Mouse (Mus musculus) intestine, postnatal 0 days (tissue): ENCODE results near the gene Camk1d. TPM values are rescaled to one million over a fixed set of nuclear protein-coding genes. Genes with fewer than 3 reads are reported as not detected.

ENCODE experiments used
- ATAC-seq: fragments of 200-750 bp; cut with Nextera tagmentation; 2 replicates; pipeline ENCODE4 v1.8.0; 2017; ENCODE audit warnings: mild to moderate bottlenecking, moderate TSS enrichment, moderate library complexity
- H3K27ac ChIP-seq: fragments of 300-500 bp; sonication (generic); 2 replicates; pipeline ENCODE4 v1.5.1; 2014; ENCODE audit warnings: mild to moderate bottlenecking, low read depth, low read length, moderate library complexity
- H3K27me3 ChIP-seq: fragments of 300-500 bp; sonication (generic); replicated peaks from 2 replicates; pipeline ENCODE4 v1.6.1; 2014; ENCODE audit warnings: low read length, mixed read lengths; ENCODE audit not compliant: control insufficient read depth, insufficient read depth
- H3K36me3 ChIP-seq: fragments of 300-500 bp; sonication (generic); 2 replicates; pipeline ENCODE4 v1.6.1; 2014; ENCODE audit warnings: mild to moderate bottlenecking, moderate library complexity; ENCODE audit not compliant: control insufficient read depth, insufficient read depth
- H3K4me1 ChIP-seq: fragments of 300-500 bp; sonication (generic); replicated peaks from 2 replicates; pipeline ENCODE4 v1.6.1; 2014; ENCODE audit warnings: antibody characterized with exemption, low read length, mixed read lengths; ENCODE audit not compliant: control insufficient read depth, insufficient read depth
- H3K4me2 ChIP-seq: fragments of 300-500 bp; sonication (generic); replicated peaks from 2 replicates; pipeline ENCODE4 v1.6.1; 2014; ENCODE audit warnings: low read depth, mild to moderate bottlenecking, moderate library complexity
- H3K4me3 ChIP-seq: fragments of 300-500 bp; sonication (generic); 2 replicates; pipeline ENCODE4 v1.5.1; 2014; ENCODE audit warnings: low read depth, low read length
- H3K9ac ChIP-seq: fragments of 300-500 bp; sonication (generic); 2 replicates; pipeline ENCODE4 v1.6.1; 2014; ENCODE audit warnings: mild to moderate bottlenecking, low read depth, low read length
- H3K9me3 ChIP-seq: fragments of 300-500 bp; sonication (generic); 2 replicates; pipeline ENCODE4 v1.6.1; 2016; ENCODE audit warnings: mixed run types; ENCODE audit not compliant: control insufficient read depth
- CTCF ChIP-seq: sonication (generic); IDR thresholded peaks from 2 replicates; pipeline ENCODE4 v1.5.1; 2016; ENCODE audit warnings: low read depth, mild to moderate bottlenecking, control low read depth, antibody characterized with exemption, moderate library complexity
- WGBS: fragments of 180-500 bp; shearing (Covaris S2); extraction: QIAGEN DNeasy Blood & Tissue Kit; methylation state at CpG from one replicate; pipeline ENCODE4 v1.1.7; 2014; 5-methylcytosine and 5-hydroxymethylcytosine counted together
- polyA plus RNA-seq: library from polyadenylated mRNA; unstranded; fragments of >200 nt; fragmentation: Nextera tagmentation; extraction: Ambion mirVana; gene quantifications from 2 replicates; pipeline ENCODE4 v1.2.1, GENCODE M21; 2015

Camk1d gene
- polyA plus RNA-seq, 1 experiment from 2014 or later, result 11.3 TPM

GRCm38 (mm10) chr2:5598533-5598932 lies 115.8 kb downstream of the Camk1d start:
- 94% methylated on average over 5 of the region's 5 CpGs for WGBS
- ATAC-seq, result no peak
- TF ChIP-seq CTCF, result no peak
- no peaks in the 10 kb centered on the region for H3K36me3 ChIP-seq
- H3K27ac ChIP-seq, result peak overlapping the region; percentile 78
- no peak overlapping the region for H3K9ac ChIP-seq
- no peak overlapping the region for H3K4me2 ChIP-seq
- no peaks in the 10 kb centered on the region for H3K27me3 ChIP-seq
- H3K4me3 ChIP-seq, result no peak overlapping the region
- H3K9me3 ChIP-seq, result no peaks in the 10 kb centered on the region
- peaks cover 21% of the 10 kb centered on the region for H3K4me1 ChIP-seq

GRCm38 (mm10) chr2:5596882-5597281 lies 117.4 kb downstream of the Camk1d start:
- Histone ChIP-seq H3K4me3 (no peak overlapping the region), H3K4me1 (peaks cover 16% of the 10 kb centered on the region), H3K9me3 (no peaks in the 10 kb centered on the region), H3K4me2 (no peak overlapping the region), H3K9ac (no peak overlapping the region), H3K27me3 (no peaks in the 10 kb centered on the region), H3K27ac (peak overlapping the region; percentile 55; the same call in 1 of the 2 replicates), H3K36me3 (no peaks in the 10 kb centered on the region)
- WGBS, result 44% methylated on average over 12 of the region's 12 CpGs
- peak; percentile 47 for TF ChIP-seq CTCF
- no peak for ATAC-seq

- Histone ChIP-seq H3K9me3 (no peaks in the 10 kb centered on the region), H3K4me3 (no peak overlapping the region), H3K9ac (no peak overlapping the region), H3K4me1 (peaks cover 16% of the 10 kb centered on the region), H3K27ac (peak overlapping the region; percentile 9; the same call in 1 of the 2 replicates), H3K36me3 (no peaks in the 10 kb centered on the region), H3K4me2 (no peak overlapping the region), H3K27me3 (no peaks in the 10 kb centered on the region)
- WGBS, result 72% methylated on average over 8 of the region's 8 CpGs
- TF ChIP-seq CTCF, result no peak
- ATAC-seq, result no peak
Observed at GRCm38 (mm10) chr2:5595356-5596191, 118.7 kb downstream of the Camk1d start.

- no peak overlapping the region for H3K4me3 ChIP-seq
- H3K36me3 ChIP-seq, result no peaks in the 10 kb centered on the region
- H3K27ac ChIP-seq, result no peak overlapping the region
- no peak for TF ChIP-seq CTCF
- WGBS, result 91% methylated on average over 6 of the region's 6 CpGs
- no peaks in the 10 kb centered on the region for H3K27me3 ChIP-seq
- H3K9ac ChIP-seq, result no peak overlapping the region
- no peak for ATAC-seq
- no peak overlapping the region for H3K4me2 ChIP-seq
- H3K9me3 ChIP-seq, result no peaks in the 10 kb centered on the region
- H3K4me1 ChIP-seq, result peaks cover 2% of the 10 kb centered on the region; the same call in 1 of the 2 replicates
Observed at GRCm38 (mm10) chr2:5592461-5593136, 121.7 kb downstream of the Camk1d start.

DNA sequence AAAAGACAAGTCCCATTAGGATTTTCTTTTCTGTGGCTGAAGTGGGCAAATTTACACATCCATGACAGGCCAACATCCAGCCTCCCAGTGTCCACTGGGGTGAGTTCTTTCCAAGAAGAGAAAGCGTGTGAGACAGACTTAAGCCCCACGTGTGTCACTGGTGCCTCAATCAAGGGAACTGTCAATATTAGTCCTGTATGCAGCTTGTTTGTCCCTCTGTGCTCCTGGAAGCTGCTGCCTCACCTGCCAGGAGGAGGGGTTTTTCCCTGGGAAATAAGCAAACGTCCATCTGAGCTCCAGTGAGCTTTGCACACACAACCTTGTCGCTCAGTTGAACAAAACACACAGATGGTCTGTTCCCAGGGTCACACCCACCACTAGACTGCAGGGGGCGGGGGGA lies 124.2 kb downstream of the Camk1d start:
- Histone ChIP-seq H3K4me2 (no peak overlapping the region), H3K4me1 (no peaks in the 10 kb centered on the region), H3K9me3 (no peaks in the 10 kb centered on the region), H3K36me3 (no peaks in the 10 kb centered on the region), H3K27me3 (no peaks in the 10 kb centered on the region), H3K27ac (no peak overlapping the region), H3K9ac (no peak overlapping the region), H3K4me3 (no peak overlapping the region)
- WGBS, result 56% methylated on average over 5 of the region's 5 CpGs
- ATAC-seq, result no peak; the same call in 1 of the 2 replicates
- no peak for TF ChIP-seq CTCF

- TF ChIP-seq CTCF, result no peak
- H3K9me3 ChIP-seq, result no peaks in the 10 kb centered on the region
- no peaks in the 10 kb centered on the region for H3K4me1 ChIP-seq
- no peaks in the 10 kb centered on the region for H3K36me3 ChIP-seq
- H3K9ac ChIP-seq, result no peak overlapping the region
- no peaks in the 10 kb centered on the region for H3K27me3 ChIP-seq
- H3K4me2 ChIP-seq, result no peak overlapping the region
- no peak overlapping the region for H3K4me3 ChIP-seq
- no peak for ATAC-seq
- WGBS, result 89% methylated on average over 5 of the region's 5 CpGs
- H3K27ac ChIP-seq, result no peak overlapping the region
Observed at GRCm38 (mm10) chr2:5589163-5589562, 125.2 kb downstream of the Camk1d start.
